Mouse (Mus musculus) naive thymus-derived CD4-positive, alpha-beta T cell, adult 2 months (primary cell): Measurements from ENCODE around the gene C1qtnf1.

ENCODE experiments used
- DNase-seq: peaks from one replicate; pipeline ENCODE4 v3.0.0-alpha.2; 2011; ENCODE audit warnings: low read depth

The C1qtnf1 gene

GRCm38 (mm10) chr11:118473842-118474500, 46.0 kb downstream of the C1qtnf1 start:
- DNase-seq, result no peak

DNA sequence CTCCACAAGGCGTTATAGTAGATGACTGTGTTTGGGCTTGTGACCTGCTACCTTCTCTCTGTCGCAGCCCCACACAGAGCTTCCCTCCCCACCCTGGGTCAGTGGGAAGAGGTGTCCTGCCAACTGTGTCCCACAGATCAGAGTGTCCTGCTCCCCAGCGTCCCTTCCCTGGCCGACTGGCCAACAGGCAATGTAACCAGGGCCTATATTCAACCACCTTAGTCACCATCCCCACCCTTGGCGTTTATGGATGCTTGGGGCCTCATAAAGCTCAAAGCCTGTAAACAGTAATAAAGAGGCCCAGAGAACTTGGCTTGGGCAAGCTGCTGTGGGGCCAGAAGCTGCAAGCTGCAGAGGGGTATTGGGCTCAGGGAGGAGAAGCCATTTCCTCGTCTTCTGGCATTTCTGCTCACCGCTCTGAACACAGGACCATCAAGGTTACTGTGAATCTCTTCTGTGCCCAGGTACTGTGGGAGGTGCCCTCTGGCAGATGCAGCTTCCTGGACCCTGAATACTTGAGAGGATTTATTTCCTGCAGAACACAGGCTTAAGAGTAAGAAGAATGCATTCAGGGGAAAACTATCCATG, 47.6 kb downstream of the C1qtnf1 start:
- no peak for DNase-seq

GRCm38 (mm10) chr11:118476396-118477373, 48.7 kb downstream of the C1qtnf1 start, which contains the start of gene Engase:
TSS of gene Engase (plus strand) at chr11:118476829.
- DNase-seq, result peak; percentile 93

DNA sequence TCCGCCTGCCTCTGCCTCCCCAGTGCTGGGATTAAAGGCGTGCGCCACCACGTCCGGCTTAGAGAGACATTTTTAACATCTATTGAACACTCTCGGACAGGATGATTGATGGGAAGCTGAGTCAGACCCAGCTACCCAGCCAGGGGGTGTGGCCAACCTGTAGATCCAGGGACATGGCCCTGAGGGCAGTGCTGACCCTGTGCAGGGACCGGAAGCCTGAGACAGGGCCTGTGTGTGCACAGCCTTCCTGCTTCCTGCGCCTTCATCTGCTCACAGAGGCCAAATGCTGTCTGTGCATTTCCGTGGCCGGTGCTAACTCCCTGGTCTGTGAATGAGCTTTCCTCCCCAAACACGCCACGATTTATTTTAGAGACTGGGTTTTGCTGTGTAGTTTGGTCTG, 51.8 kb downstream of the C1qtnf1 start:
- no peak for DNase-seq

DNA sequence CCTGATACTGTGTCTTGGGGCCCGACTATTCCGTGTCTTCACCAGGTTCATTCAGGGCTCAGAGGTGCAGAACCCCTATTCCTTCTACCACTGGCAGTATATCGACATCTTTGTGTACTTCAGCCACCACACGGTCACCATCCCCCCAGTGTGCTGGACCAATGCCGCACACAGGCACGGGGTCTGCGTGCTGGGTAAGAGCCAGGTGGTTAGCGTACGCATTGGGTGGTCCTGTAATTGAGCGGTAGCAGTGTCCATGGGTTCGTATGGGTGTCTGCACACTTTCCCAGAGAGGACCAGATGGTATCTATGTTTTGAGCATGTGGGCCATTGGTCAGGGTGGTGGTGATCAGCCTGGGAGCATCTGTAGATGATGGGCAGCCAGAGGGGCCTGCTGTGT, 53.2 kb downstream of the C1qtnf1 start:
- no peak for DNase-seq

DNA sequence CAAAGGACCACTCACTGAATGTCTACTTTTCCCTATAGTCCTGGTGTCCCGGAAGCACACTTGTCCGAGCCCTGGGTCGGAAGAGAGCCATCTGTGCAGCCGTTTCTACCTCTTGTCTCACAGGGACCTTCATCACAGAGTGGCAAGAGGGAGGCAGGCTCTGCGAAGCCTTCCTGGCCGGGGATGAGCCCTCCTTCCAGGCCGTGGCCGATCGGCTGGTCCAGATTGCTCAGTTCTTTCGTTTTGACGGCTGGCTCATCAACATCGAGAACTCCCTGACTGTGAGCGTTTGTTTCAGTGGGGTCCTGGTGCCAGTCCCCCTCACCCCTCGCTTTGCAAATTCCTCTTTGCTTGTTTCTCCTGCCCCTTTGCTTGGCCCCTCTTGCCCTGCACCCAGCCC, 53.7 kb downstream of the C1qtnf1 start:
- no peak for DNase-seq

GRCm38 (mm10) chr11:118484169-118484568, 56.2 kb downstream of the C1qtnf1 start:
- DNase-seq, result no peak

- DNase-seq, result no peak
Observed at GRCm38 (mm10) chr11:118485338-118485737, 57.3 kb downstream of the C1qtnf1 start.

DNA sequence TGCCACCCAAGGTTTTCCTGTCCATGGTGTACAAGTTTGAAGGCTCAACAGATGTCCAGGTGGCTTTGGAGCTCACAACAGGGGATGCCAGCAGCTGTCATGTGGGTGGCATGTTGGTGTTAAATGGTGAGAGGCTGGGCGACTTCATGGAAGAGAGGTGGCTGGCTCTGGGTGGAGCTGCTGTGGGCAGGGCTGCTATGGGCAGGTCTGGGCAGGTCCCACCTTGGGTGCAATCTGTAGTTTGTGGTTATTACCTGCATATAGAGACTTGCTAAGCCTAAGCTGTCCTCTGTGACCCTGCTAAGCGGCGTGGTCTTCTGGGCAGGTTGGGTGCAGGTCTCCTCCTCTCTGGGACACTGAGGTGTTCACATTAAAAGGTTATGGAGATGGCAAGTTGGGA, 57.8 kb downstream of the C1qtnf1 start:
- DNase-seq, result no peak

GRCm38 (mm10) chr11:118486281-118486680, 58.3 kb downstream of the C1qtnf1 start:
- no peak for DNase-seq

DNA sequence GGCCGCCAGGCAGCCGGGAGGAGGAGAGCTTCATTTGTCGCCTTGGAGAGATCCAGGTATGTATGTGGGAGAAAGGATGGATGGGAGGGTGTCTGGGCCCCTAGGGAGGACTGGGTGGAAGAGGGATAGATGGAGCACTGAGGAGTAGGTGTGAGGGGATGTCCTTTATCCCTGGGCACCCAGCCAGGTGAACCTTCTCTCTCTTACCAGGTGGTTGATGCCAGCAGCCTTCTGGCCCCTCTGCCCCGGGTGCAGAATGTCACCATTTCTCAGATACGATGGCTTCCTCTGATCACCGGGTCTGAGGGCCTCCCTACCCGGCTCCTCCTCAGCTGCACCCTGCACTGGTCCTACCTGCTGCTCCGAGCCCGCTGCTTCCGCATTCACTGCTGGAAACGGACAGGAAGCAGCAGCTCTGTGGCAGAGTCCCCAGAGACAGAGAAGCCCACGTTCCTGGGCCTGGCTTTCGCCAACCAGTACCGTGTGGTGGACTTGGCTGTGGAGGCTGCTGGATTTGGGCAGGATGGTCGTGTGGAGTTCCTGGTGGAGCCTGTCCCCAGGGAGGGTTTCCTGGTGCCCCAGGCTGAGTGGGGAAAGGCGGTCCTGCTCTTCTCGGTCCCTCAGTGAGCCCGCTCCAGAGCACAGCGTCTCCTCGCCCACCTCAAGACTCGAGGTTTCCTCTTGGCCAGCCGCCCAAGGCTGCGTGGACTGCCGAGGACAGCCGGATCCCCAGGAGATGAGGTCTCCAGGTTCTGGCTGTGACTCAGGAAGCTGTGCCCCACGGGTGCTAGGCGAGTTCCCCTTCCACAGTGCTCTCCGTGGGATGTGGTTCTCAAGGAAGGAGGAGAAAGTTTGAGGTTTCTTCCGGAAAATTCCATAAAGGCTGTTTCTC, 59.1 kb downstream of the C1qtnf1 start:
- DNase-seq, result no peak

GRCm38 (mm10) chr11:118488191-118488906, 60.3 kb downstream of the C1qtnf1 start:
- DNase-seq, result no peak

DNA sequence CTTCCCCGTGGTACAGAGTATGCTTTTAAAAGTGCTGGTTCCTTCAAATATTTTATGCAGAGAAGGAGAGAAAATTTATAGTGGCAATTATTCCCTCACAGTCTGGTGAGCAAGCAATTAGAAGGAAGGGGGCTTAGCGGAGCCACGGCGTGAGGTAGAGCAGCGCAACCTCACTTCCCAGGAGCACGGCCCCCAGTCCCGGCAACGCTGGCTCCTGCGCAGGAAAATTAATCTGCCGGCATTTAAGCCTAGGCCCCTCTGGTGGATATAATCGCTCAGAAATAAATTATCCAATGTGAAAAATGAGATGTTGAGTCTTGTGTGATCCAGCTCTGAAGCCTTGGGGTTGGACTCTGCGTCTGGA, 60.9 kb downstream of the C1qtnf1 start:
- DNase-seq, result no peak

GRCm38 (mm10) chr11:118490566-118491218, 62.7 kb downstream of the C1qtnf1 start:
- peak; percentile 76 for DNase-seq

DNA sequence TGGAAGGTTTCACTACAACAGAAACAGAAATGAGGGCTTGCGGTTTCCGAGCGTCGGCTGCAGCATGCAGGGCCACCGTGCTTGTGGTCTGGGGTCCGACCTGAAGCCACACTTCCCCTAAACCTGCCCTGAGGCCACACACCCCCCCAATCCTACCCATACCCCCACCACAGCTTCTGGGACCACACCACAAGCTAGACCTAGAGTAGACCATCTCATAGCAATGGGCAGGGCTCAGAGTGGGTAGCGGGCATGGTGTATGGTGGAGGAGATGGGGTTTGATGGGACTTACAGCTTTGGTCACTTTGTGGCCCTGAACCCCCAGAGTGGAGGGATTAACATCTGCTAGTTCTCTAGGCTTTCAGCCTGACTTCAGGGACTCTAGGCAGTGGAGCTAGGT, 63.2 kb downstream of the C1qtnf1 start:
- DNase-seq, result no peak

DNA sequence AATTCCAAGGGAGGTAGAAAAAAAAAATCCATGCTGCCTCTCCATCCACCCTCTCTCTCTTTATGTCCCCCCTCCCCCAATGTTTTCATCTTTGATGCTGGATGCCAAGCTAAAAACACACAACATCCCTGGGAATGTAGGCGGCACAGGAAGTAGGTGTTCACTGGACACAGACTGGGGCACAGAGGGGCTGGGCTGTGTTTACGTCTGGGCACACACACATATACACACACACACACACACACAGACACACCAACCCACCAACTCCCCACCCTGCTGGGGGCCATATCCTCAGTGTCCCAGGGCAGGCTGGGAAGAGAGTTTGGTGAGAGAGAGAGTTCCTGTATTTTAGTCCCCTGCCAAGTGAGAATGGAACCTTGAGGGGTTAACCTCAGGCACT, 65.5 kb downstream of the C1qtnf1 start:
- no peak for DNase-seq

- no peak for DNase-seq
Observed at GRCm38 (mm10) chr11:118494001-118494737, 66.2 kb downstream of the C1qtnf1 start.

DNA sequence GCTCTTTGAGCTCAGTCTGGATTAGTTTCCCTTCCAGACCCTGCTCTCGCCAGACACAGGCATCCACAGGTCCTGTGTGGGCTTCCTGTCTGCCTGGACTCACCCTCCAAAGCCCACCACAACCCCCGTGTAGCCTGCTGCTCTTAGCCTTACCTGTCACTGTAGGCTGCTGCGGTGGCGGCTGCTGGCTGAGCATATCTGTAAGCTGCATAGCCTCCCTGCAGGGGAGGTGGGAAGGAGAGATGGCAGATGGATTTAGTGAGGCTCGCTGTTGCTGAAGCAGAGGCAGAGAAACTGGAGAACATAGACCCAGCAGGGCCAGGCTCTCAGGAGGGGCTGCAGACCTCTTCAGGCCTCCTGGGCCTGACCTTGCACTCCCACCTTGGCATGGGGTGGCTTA, 67.1 kb downstream of the C1qtnf1 start:
- no peak for DNase-seq

DNA sequence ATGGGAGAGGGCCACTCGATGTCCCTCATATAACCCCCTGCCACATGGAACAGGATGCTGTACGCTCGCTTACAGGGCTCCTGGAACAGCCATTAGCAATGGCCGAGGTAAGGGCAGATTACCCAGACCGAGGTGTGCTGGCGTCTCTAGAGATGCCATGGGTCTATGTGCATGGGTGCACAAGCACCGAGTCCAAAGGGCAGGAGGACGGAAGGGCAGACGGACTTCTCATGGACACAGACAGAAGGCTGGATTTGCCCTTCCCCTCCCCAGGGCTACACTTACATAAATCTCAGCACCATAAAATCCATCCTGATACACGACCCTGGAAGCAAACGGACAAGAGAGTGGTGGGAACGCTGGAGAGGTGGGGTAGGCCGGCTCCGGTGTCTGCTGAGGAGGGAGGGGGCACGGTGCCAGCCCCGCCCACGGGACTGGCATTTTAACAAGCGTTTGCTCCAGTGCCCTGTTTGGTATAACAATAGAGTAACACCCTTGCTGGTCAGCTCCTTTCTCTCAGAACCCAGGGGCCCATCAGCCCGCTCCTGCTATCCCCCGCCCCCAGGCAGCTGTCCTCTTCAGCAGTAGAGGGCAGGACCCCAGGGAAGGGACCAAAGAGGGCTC, 68.2 kb downstream of the C1qtnf1 start:
- DNase-seq, result no peak
